Mouse (Mus musculus): ENCODE data around the gene Glb1. TPM values are rescaled to one million over a fixed set of nuclear protein-coding genes. Genes with fewer than 3 reads are reported as not detected.
A peak's percentile ranks its signal among the peaks of the same experiment; 100 is the strongest.

Glb1 gene
- total and polyA plus RNA-seq, 2 experiments from 2014 or later, result 32.1 to 38.0 TPM

GRCm38 (mm10) chr9:114375276-114375962 lies 25.5 kb upstream of the Glb1 start:
- Histone ChIP-seq H3K4me3 (ENCODE audit: low read depth, low read length) (no peak overlapping the region), H3K9me3 (ENCODE audit: low read length) (no peaks in the 10 kb centered on the region), H3K9ac (replicated peaks; ENCODE audit: low read length, poor library complexity, severe bottlenecking) (no peak overlapping the region), H3K4me2 (ENCODE audit: low read depth, low read length, poor library complexity, severe bottlenecking) (no peak overlapping the region), H3K4me1 (ENCODE audit: insufficient read depth, low read length) (no peaks in the 10 kb centered on the region), H3K27me3 (ENCODE audit: insufficient read depth, low read length) (no peaks in the 10 kb centered on the region), H3K36me3 (ENCODE audit: insufficient read depth, low read length) (peaks cover 4% of the 10 kb centered on the region; the same call in 1 of the 2 replicates), H3K27ac (ENCODE audit: low read depth, low read length) (no peak overlapping the region)
- no peak for ATAC-seq (ENCODE audit: low FRiP score)
- no peak for TF ChIP-seq CTCF (IDR thresholded peaks at IDR 0.05)
- no peak for DNase-seq (ENCODE audit: low spot score)
- WGBS, result 90% methylated on average over 10 of the region's 10 CpGs

- Histone ChIP-seq H3K9me3 (ENCODE audit: low read length) (no peaks in the 10 kb centered on the region), H3K4me1 (ENCODE audit: insufficient read depth, low read length) (no peaks in the 10 kb centered on the region), H3K9ac (replicated peaks; ENCODE audit: low read length, poor library complexity, severe bottlenecking) (no peak overlapping the region), H3K27ac (ENCODE audit: low read depth, low read length) (no peak overlapping the region), H3K4me3 (ENCODE audit: low read depth, low read length) (no peak overlapping the region), H3K36me3 (ENCODE audit: insufficient read depth, low read length) (peaks cover 4% of the 10 kb centered on the region; the same call in 1 of the 2 replicates), H3K27me3 (ENCODE audit: insufficient read depth, low read length) (no peaks in the 10 kb centered on the region), H3K4me2 (ENCODE audit: low read depth, low read length, poor library complexity, severe bottlenecking) (no peak overlapping the region)
- DNase-seq (ENCODE audit: low spot score) (no peak), ATAC-seq (ENCODE audit: low FRiP score) (no peak)
- WGBS, result 94% methylated on average over 10 of the region's 10 CpGs
- TF ChIP-seq CTCF (IDR thresholded peaks at IDR 0.05), result no peak
Measured at GRCm38 (mm10) chr9:114377168-114377567, 23.7 kb upstream of the Glb1 start.

GRCm38 (mm10) chr9:114379871-114380270 lies 21.0 kb upstream of the Glb1 start:
- H3K9ac ChIP-seq (replicated peaks; ENCODE audit: low read length, poor library complexity, severe bottlenecking), result no peak overlapping the region
- DNase-seq (ENCODE audit: low spot score), result no peak
- no peak overlapping the region for H3K27ac ChIP-seq (ENCODE audit: low read depth, low read length)
- no peaks in the 10 kb centered on the region for H3K4me1 ChIP-seq (ENCODE audit: insufficient read depth, low read length)
- no peaks in the 10 kb centered on the region for H3K27me3 ChIP-seq (ENCODE audit: insufficient read depth, low read length)
- H3K4me2 ChIP-seq (ENCODE audit: low read depth, low read length, poor library complexity, severe bottlenecking), result no peak overlapping the region
- ATAC-seq (ENCODE audit: low FRiP score), result no peak
- H3K4me3 ChIP-seq (ENCODE audit: low read depth, low read length), result no peak overlapping the region
- H3K36me3 ChIP-seq (ENCODE audit: insufficient read depth, low read length), result peaks cover 4% of the 10 kb centered on the region; the same call in 1 of the 2 replicates
- H3K9me3 ChIP-seq (ENCODE audit: low read length), result no peaks in the 10 kb centered on the region
- no peak for TF ChIP-seq CTCF (IDR thresholded peaks at IDR 0.05)
- 92% methylated on average over 9 of the region's 12 CpGs for WGBS

- peaks cover 4% of the 10 kb centered on the region; the same call in 1 of the 2 replicates for H3K36me3 ChIP-seq (ENCODE audit: insufficient read depth, low read length)
- H3K4me1 ChIP-seq (ENCODE audit: insufficient read depth, low read length), result no peaks in the 10 kb centered on the region
- H3K4me2 ChIP-seq (ENCODE audit: low read depth, low read length, poor library complexity, severe bottlenecking), result no peak overlapping the region
- H3K9me3 ChIP-seq (ENCODE audit: low read length), result no peaks in the 10 kb centered on the region
- WGBS, result 73% methylated on average over 17 of the region's 17 CpGs
- H3K4me3 ChIP-seq (ENCODE audit: low read depth, low read length), result no peak overlapping the region
- no peaks in the 10 kb centered on the region for H3K27me3 ChIP-seq (ENCODE audit: insufficient read depth, low read length)
- ATAC-seq (ENCODE audit: low FRiP score), result no peak
- no peak overlapping the region for H3K9ac ChIP-seq (replicated peaks; ENCODE audit: low read length, poor library complexity, severe bottlenecking)
- DNase-seq (ENCODE audit: low spot score), result peak; percentile 83
- peak; percentile 83 for TF ChIP-seq CTCF (IDR thresholded peaks at IDR 0.05)
- H3K27ac ChIP-seq (ENCODE audit: low read depth, low read length), result no peak overlapping the region
Measured at GRCm38 (mm10) chr9:114380881-114381733, 19.8 kb upstream of the Glb1 start.

- Histone ChIP-seq H3K27ac (ENCODE audit: low read depth, low read length) (no peak overlapping the region), H3K4me3 (ENCODE audit: low read depth, low read length) (no peak overlapping the region), H3K4me2 (ENCODE audit: low read depth, low read length, poor library complexity, severe bottlenecking) (no peak overlapping the region), H3K36me3 (ENCODE audit: insufficient read depth, low read length) (peaks cover 4% of the 10 kb centered on the region; the same call in 1 of the 2 replicates), H3K9ac (replicated peaks; ENCODE audit: low read length, poor library complexity, severe bottlenecking) (no peak overlapping the region), H3K4me1 (ENCODE audit: insufficient read depth, low read length) (no peaks in the 10 kb centered on the region), H3K27me3 (ENCODE audit: insufficient read depth, low read length) (no peaks in the 10 kb centered on the region), H3K9me3 (ENCODE audit: low read length) (no peaks in the 10 kb centered on the region)
- no peak for TF ChIP-seq CTCF (IDR thresholded peaks at IDR 0.05)
- WGBS, result 88% methylated on average over 17 of the region's 17 CpGs
- DNase-seq (ENCODE audit: low spot score), result no peak
- ATAC-seq (ENCODE audit: low FRiP score), result no peak
Measured at GRCm38 (mm10) chr9:114382936-114383710, 17.8 kb upstream of the Glb1 start.

Data from midbrain, postnatal 0 days (tissue).